Mouse (Mus musculus) MEL (cell line): ENCODE results near the gene Ndufs8.

Experiments used
- CHD1 ChIP-seq: IDR thresholded peaks from 2 replicates; pipeline ENCODE4 v1.6.1; 2012; ENCODE audit warnings: low read depth, mild to moderate bottlenecking, inconsistent platforms, low read length, improper control_type of control experiment
- CTCF ChIP-seq, 3 experiments: IDR thresholded peaks in 2 of 3; conservative IDR thresholded peaks in 1 of 3; 2 replicates each; pipeline ENCODE4 v1.5.1; 2011 to 2012; ENCODE audit warnings: low read length in 3 of 3, low read depth in 2 of 3, mild to moderate bottlenecking in 2 of 3, improper control_type of control experiment in 1 of 3, inconsistent platforms in 1 of 3, mixed read lengths in 1 of 3, moderate library complexity in 1 of 3; ENCODE audit not compliant: control insufficient read depth in 1 of 3, insufficient read depth in 1 of 3, poor library complexity in 1 of 3, severe bottlenecking in 1 of 3
- GABPA ChIP-seq: IDR thresholded peaks from 2 replicates; pipeline ENCODE4 v1.6.1; 2012; ENCODE audit warnings: low read depth, mild to moderate bottlenecking, inconsistent platforms, low read length, improper control_type of control experiment, moderate library complexity
- GATA1 ChIP-seq: IDR thresholded peaks from 2 replicates; pipeline ENCODE4 v1.6.1; 2011; ENCODE audit warnings: low read depth, low read length, improper control_type of control experiment
- MEF2A ChIP-seq: IDR thresholded peaks from 2 replicates; pipeline ENCODE4 v1.6.1; 2014; ENCODE audit warnings: low read depth, mild to moderate bottlenecking, inconsistent platforms, low read length, improper control_type of control experiment; ENCODE audit not compliant: poor library complexity, insufficient replicate concordance, severe bottlenecking; ENCODE audit errors: extremely low read depth
- NRF1 ChIP-seq: IDR thresholded peaks from 2 replicates; pipeline ENCODE4 v1.6.1; 2014; ENCODE audit warnings: low read depth, mild to moderate bottlenecking, inconsistent platforms, low read length, improper control_type of control experiment, moderate library complexity; ENCODE audit not compliant: poor library complexity, insufficient read depth, severe bottlenecking
- ZMIZ1 ChIP-seq: IDR thresholded peaks from 2 replicates; pipeline ENCODE4 v1.6.1; 2012; ENCODE audit warnings: low read depth, mild to moderate bottlenecking, inconsistent platforms, low read length, improper control_type of control experiment, moderate library complexity
- ZNF384 ChIP-seq: IDR thresholded peaks from 2 replicates; pipeline ENCODE4 v1.6.1; 2012; ENCODE audit warnings: low read depth, mild to moderate bottlenecking, inconsistent platforms, low read length, improper control_type of control experiment

GRCm38 (mm10) chr19:3912337-3913204 lies at the start of gene Ndufs8:
- TF ChIP-seq ZNF384 (no peak), CHD1 (0 out of 2 replicates have a peak, but pooled peaks have one; percentile 73), GABPA (no peak), CTCF (IDR thresholded peaks at IDR 0.05 in 2 of 3, conservative IDR thresholded peaks at IDR 0.05 in 1 of 3; ENCODE audit: control insufficient read depth in 1 of 3, insufficient read depth in 1 of 3, low read depth in 2 of 3, low read length in 3 of 3, poor library complexity in 1 of 3, severe bottlenecking in 1 of 3) (peak in 1 of 3 experiments; percentile 12; a peak in 1 of 6 replicates), ZMIZ1 (peak; percentile 86), GATA1 (peak; percentile 36; the same call in 1 of the 2 replicates), NRF1 (peak; percentile 90), MEF2A (no peak)
